Mouse (Mus musculus): ENCODE data around the gene Zfp473.
"Not testable (repeated sequence)": the region's sequence is repeated elsewhere in the genome, so short reads cannot be mapped to it uniquely, and the experiment has no call there.

Zfp473 gene

GRCm38 (mm10) chr7:44750950-44751349 lies at the start of gene Zfp473:
TSS of gene Zfp473 (minus strand) at chr7:44751050.
- not testable (repeated sequence) for DNase-seq (ENCODE audit: low spot score in 2 of 2)

- no peak for DNase-seq (ENCODE audit: low spot score in 2 of 2)
These were observed 41.9 kb upstream of the Zfp473 start for GRCm38 (mm10) chr7:44792781-44793180.

GRCm38 (mm10) chr7:44790066-44790465 lies 39.2 kb upstream of the Zfp473 start:
- no peak for DNase-seq (ENCODE audit: low spot score in 2 of 2)

DNA sequence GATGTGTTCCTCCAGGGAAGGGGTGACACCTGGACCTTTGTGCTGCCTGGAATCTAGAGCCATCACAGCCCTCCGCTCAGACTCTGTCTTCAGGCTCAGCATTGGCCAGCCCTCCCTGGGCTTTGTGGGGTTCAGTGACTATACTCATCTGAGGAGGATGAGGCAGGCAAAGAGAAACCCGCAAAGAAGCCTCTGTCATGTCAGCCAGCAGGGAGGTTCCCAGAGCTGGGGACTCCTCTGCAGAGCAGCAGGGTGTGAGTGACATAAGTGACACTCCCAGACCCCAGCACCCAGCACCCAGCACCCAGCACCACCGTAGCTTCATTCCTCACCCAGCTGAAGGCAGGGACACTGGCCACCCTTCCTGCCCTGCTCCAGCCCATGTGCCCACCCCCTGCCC lies 38.7 kb upstream of the Zfp473 start:
- DNase-seq (ENCODE audit: low spot score in 2 of 2): no peak

- no peak for DNase-seq (ENCODE audit: low spot score in 2 of 2)
These were observed 29.3 kb upstream of the Zfp473 start for GRCm38 (mm10) chr7:44780101-44780500.

DNA sequence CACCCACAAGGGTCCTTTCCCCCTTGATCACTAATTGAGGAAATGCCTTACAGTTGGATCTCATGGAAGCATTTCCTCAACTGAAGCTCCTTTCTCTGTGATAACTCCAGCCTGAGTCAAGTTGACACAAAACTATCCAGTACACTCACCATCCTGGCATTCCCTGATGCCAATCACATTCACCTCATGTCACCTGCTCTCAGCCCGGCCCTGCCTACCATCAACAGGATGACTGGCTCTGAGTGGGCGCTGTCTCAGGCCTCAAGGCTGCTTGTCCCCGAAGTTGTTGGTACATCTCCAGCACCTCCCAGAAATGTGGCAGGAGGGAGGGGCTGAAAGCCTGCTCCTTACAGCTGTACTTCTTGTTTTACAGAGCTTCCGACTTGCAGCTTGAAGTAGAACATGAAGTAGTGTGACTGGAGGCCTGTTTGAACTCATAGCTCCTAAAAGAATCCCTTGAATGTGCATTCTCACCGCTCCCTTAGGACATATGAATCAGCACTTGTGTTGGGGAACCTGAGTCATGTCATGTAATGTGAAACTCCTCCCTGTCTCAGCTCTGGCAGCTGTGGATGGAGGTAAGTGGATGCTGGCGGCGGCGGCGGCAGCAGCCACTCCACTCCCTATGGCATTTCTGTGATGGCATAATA lies 26.1 kb upstream of the Zfp473 start:
- DNase-seq (ENCODE audit: low spot score in 2 of 2): peak in 1 of 2 experiments; percentile 14

DNA sequence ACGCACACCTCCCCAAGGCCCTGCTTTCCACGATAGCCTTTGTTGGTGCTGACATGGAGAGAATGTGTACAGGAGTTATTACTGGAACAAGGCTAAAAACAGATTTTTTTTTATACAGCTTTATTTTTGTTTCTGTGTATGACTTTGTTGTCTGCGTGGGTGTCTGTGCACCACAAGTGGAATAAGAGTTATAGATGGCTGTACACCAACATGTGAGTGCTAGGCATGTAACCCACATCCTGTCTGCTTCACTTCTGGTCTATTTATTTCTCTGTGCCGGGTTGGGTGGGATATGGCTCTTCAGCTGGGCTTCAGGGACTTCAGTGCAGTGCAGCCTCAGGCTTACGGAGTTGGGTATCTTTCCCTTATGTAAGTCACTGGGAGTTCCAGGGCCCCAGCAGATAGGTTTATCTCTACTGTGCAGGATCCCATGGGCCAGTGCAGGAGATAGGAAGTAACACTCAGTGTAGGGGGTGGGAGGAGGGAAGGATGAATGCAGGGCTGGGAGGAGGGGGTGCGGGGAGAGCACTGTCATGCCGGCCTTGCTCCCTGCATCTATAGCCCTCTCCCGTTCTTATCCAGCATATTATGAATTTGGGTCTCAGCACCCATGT lies 21.8 kb upstream of the Zfp473 start:
- no peak for DNase-seq (ENCODE audit: low spot score in 2 of 2)

DNA sequence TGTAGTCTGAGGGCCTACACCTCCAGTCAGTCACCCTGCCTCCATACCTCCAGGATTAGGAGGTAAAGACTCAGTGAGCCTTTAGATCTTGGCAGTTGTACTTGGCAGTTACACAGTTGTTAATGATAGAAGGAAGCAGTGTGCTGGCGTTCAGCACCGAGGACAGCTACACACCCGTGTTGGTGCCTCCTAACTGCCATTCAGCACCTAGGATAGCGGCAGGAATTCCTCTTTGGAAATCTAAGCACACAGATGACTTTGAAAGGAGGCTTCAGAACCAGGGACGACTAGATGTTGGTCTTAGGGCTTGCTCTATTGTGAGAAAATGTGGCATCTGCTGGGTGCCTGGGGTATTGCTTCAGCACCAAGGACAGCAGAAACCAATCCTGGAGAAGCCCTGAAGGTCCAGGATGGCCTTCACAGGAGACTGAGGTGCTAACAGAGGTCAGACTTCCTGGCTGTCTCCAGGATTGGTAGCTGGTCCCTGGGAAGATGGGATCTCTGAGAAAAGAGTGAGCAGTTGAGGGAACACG lies 19.3 kb upstream of the Zfp473 start:
- peak in 1 of 2 experiments; percentile 9 for DNase-seq (ENCODE audit: low spot score in 2 of 2)

DNA sequence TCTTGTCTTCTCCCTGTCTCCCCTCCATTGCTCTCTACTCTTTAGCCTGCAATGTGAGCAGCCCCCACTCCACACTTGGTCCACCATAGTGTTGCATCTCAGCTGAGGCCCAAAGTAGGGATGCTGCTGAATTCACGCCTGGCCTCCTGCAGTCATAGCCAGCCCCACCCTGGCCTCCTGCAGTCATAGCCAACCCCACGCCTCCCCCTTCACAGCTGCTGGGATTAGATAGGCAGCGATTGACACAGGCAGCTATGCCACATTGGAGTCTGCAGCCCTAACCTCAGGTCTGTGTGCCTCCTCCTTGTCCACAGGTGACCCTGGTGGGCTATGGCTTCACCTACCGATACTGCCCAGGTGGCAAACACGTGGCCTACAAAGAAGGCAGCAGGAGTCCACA lies 17.3 kb upstream of the Zfp473 start:
- no peak for DNase-seq (ENCODE audit: low spot score in 2 of 2)

DNA sequence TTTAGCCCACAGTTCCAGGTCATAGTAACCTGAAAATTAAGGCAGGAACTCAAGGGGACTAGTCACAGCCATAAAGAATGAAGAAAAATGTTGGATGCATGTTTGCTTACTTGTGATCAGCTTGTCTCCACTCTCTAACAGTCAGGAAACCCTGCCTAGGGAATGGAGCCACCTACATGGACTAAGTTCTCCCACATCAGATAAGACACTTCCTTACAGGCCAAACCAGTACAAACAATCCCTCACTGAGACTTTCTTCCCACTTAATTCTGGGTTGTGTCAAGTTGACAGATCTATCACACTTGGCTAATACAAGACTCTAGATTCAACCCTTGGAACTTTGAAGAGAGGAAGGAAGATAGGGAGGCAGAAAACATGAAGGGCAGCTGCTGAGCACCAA lies 9.5 kb upstream of the Zfp473 start:
- no peak for DNase-seq (ENCODE audit: low spot score in 2 of 2)

DNA sequence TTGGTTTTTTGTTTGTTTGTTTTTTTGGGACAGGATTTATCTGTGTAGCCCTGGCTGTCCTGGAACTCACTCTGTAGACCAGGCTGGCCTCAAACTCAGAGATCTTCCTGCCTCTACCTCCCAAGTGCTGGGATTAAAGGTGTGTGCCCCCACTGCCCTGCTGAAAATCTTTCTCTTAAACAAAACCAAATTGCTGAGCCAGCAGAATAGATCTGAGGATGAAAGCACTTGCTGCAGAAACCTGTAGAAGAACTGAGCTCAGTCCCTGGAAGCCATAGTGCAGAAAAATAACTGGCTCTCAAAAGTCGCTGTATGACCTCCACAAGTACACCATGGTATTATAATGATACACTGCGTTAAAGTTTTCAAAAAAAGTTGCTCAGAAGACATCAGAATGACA lies 6.3 kb upstream of the Zfp473 start:
- no peak for DNase-seq (ENCODE audit: low spot score in 2 of 2)

- DNase-seq (ENCODE audit: low spot score in 2 of 2): peak; percentile 80 to 92
These were observed 2.5 kb downstream of the Zfp473 start, which contains the start of gene Vrk3 for GRCm38 (mm10) chr7:44748101-44749044. TSS of gene Vrk3 (plus strand) at chr7:44748413.

DNA sequence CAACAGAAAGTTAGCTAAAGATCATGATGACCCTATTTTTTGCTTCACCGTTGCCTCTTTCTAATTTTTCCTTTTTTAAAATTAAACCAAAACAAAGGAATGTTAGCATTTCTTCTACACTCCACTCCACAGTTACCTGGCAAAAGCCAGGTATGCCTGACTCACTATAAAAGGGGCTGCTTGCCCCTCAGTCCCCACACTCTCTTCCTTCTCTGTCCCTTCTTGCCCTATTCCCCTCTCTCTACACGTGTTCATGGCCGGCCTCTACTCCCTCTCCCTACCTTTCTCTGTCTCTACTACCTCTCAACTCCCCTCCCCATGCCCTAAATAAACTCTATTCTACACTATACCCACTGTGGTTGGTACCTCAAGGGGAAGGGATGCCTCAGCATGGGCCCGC lies 3.7 kb downstream of the Zfp473 start:
- DNase-seq (ENCODE audit: low spot score in 2 of 2): no peak

- peak; percentile 43 to 72 for DNase-seq (ENCODE audit: low spot score in 2 of 2)
These were observed 5.8 kb downstream of the Zfp473 start for GRCm38 (mm10) chr7:44745076-44745475.

- no peak for DNase-seq (ENCODE audit: low spot score in 2 of 2)
These were observed 6.6 kb downstream of the Zfp473 start for GRCm38 (mm10) chr7:44744270-44744669.

DNA sequence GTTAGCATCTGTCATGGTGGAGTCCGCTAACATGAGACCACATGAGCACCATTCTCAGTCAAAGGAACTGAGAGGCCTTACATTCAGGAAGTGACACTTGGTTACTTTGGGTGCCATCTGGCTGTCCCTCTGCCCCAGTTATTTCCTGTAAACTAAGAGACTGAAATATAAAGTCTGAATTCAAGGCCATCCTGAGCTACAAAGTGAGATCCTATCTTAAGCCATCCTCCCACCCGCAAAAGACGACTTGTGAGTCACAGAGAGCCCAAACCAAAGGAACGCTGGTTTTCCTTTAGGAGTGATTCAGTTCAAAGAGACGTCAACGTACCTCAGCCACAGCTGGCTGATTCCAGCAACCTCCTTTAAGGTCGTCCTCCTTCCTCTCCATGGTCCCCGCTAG lies 9.5 kb downstream of the Zfp473 start:
- no peak for DNase-seq (ENCODE audit: low spot score in 2 of 2)

- DNase-seq (ENCODE audit: low spot score in 2 of 2): no peak
These were observed 17.1 kb downstream of the Zfp473 start for GRCm38 (mm10) chr7:44733723-44734122.

GRCm38 (mm10) chr7:44728082-44728975 lies 22.5 kb downstream of the Zfp473 start:
- no peak for DNase-seq (ENCODE audit: low spot score in 2 of 2)

DNA sequence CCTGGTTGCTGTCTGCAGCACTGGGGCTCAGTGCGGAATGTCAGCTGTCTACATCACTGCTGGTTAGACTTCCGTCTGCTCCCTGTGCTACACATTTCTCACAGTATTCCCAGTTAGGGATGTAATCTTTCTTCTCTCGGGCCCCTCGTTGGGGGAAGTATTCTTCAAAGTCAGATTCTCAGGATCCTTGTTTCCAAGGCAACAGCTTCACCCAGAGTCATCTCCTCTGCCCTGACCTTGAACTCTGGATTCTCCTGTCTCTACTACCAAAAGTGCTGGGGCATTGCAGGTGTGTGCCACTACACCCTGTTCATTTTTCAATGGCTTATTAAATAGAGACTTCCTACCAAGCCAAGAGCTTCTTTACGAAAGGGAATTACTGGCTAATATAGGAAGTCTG lies 23.7 kb downstream of the Zfp473 start:
- no peak for DNase-seq (ENCODE audit: low spot score in 2 of 2)

DNA sequence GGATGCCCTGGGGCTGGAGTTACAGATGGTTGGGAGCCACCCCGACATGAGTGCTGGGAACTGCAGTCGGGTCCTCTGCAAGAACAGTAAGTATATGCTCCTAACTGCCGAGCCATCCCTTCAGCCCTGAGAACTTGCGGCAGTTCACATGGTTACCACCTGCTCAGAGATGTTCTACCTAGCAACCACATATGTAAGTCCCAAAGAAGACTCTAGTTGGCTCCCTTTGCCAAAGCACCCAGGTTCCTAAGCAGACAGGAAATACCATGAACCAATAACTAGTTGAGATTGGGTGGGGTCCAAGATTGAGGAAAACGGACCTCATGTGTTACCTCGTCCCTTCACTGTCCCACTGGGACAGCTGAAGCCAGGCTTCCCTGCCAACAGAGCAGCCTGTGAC lies 24.5 kb downstream of the Zfp473 start:
- DNase-seq (ENCODE audit: low spot score in 2 of 2): no peak

DNA sequence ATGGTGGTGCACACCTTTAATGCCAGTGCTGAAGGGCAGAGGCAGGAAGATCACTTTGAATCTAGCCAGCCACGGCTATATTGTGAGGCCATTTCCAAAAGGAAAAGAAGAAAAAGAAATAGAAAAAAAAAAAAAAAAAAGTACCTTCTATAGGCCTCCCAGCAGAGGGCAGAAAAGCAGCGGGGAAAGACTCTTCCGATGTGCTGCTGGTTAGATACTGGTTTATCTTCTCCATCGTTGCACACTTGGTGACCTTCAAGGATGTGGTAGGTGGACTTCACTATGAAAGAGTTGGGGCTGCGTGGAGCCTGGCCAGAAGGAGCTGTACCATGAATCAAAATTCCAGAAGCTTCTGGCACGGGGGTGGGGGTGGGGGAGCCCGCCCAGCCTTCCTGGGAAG lies 26.5 kb downstream of the Zfp473 start:
- no peak for DNase-seq (ENCODE audit: low spot score in 2 of 2)

Measured in cerebellum, postnatal 4 days (tissue).